Mouse (Mus musculus): ENCODE data around the gene Agrn. TPM values are rescaled to one million over a fixed set of nuclear protein-coding genes. Genes with fewer than 3 reads are reported as not detected.

The Agrn gene
- polyA plus RNA-seq, 1 experiment from 2014 or later: 83.7 TPM

DNA sequence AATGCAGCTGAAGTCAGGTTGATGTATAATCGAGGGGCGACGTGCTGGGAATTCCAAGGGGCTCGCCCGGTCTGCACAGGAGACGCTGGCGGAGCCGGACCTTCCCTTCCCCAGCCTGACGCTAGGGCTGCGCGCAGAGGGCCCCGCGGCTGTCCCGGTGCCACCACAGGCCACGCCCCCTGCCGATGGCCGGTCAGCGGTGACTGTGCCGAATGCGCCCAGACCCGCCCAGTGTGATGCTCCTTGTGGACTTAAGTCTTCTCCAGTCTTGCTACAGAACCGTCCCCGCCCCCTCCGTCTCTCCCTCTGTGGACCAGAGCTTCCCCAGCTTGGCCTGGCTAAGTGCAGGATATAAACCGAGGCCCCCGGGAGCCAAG lies 529 bp upstream of the Agrn start:
- peak overlapping the region; percentile 92 for H3K27ac ChIP-seq
- WGBS: under 1% methylated on average over 26 of the region's 26 CpGs
- H3K4me3 ChIP-seq: peak overlapping the region; percentile 92
- peaks cover 9% of the 10 kb centered on the region for H3K27me3 ChIP-seq
- peak overlapping the region; percentile 76 for H3K9ac ChIP-seq
- peaks cover 20% of the 10 kb centered on the region for H3K36me3 ChIP-seq
- H3K9me3 ChIP-seq: no peaks in the 10 kb centered on the region
- peak; percentile 81 for ATAC-seq (ENCODE audit: insufficient number of reproducible peaks, insufficient read depth, low FRiP score, low TSS enrichment, low read depth)
- peak overlapping the region; percentile 80 for H3K4me2 ChIP-seq
- H3K4me1 ChIP-seq: peaks cover 47% of the 10 kb centered on the region

DNA sequence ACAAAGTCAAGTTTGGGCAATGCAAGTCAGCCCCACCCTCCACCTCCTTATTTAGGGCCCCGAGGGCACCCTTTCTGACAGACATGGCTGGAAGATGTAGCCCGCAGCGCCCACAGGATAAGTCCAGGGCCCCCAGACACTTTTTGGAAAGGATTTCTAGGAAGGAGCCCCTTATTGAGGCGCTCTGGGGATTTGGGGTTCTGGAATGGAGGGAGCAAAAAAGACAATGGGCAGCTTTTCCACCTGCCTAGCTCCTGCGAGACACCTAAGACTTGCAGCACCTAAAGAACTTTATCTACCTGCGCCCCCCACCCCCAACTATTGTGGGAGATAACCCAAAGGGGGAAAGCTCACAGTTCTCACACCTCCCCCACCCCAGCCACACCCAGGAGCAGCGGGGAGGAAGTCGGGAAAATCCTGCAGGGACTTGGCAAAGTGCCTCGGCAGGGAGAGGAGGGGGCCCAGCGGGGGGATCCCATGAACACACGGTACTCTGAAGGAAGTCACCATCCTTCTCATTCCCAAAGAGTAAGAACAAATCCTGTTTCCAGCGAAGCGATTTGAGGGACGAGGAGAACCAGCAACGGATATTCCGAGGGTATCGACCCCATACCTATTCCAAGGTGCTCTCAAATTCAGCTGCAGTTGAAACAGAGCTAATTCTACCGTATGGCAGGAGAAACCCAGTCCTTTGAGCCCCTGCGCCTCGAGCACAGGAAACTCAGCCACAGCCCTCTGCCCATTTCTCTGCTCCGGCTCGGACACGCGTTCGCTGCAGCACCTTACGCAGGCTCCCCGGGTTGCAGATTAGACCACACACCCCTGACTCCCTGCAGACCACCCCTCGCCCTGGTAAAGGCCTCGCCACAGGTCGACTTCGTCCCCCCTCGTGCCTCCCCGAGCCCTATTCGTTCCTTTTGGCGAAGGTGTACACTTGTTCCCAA lies 1.1 kb downstream of the Agrn start:
- peaks cover 57% of the 10 kb centered on the region for H3K4me1 ChIP-seq
- H3K9me3 ChIP-seq: no peaks in the 10 kb centered on the region
- ATAC-seq (ENCODE audit: insufficient number of reproducible peaks, insufficient read depth, low FRiP score, low TSS enrichment, low read depth): no peak
- 4% methylated on average over 35 of the region's 35 CpGs for WGBS
- H3K36me3 ChIP-seq: peaks cover 35% of the 10 kb centered on the region
- peak overlapping the region; percentile 92 for H3K4me3 ChIP-seq
- H3K27ac ChIP-seq: peak overlapping the region; percentile 80
- H3K4me2 ChIP-seq: peak overlapping the region; percentile 96
- H3K9ac ChIP-seq: peak overlapping the region; percentile 90
- H3K27me3 ChIP-seq: no peaks in the 10 kb centered on the region

GRCm38 (mm10) chr4:156194346-156194745 lies 2.9 kb downstream of the Agrn start:
- no peaks in the 10 kb centered on the region for H3K9me3 ChIP-seq
- peaks cover 71% of the 10 kb centered on the region for H3K4me1 ChIP-seq
- H3K4me2 ChIP-seq: peak overlapping the region; percentile 96
- ATAC-seq (ENCODE audit: insufficient number of reproducible peaks, insufficient read depth, low FRiP score, low TSS enrichment, low read depth): no peak
- 35% methylated on average over 6 of the region's 6 CpGs for WGBS
- no peak overlapping the region for H3K27ac ChIP-seq
- peaks cover 50% of the 10 kb centered on the region for H3K36me3 ChIP-seq
- H3K4me3 ChIP-seq: no peak overlapping the region
- no peak overlapping the region for H3K9ac ChIP-seq
- H3K27me3 ChIP-seq: no peaks in the 10 kb centered on the region

GRCm38 (mm10) chr4:156193906-156194305 lies 3.4 kb downstream of the Agrn start:
- Histone ChIP-seq H3K36me3 (peaks cover 51% of the 10 kb centered on the region), H3K4me3 (no peak overlapping the region), H3K4me1 (peaks cover 76% of the 10 kb centered on the region), H3K9me3 (no peaks in the 10 kb centered on the region), H3K27me3 (no peaks in the 10 kb centered on the region), H3K4me2 (peak overlapping the region; percentile 96), H3K9ac (no peak overlapping the region), H3K27ac (peak overlapping the region; percentile 75; the same call in 1 of the 2 replicates)
- 58% methylated on average over 5 of the region's 5 CpGs for WGBS
- ATAC-seq (ENCODE audit: insufficient number of reproducible peaks, insufficient read depth, low FRiP score, low TSS enrichment, low read depth): no peak

GRCm38 (mm10) chr4:156193200-156193590 lies 4.1 kb downstream of the Agrn start:
- Histone ChIP-seq H3K4me1 (peaks cover 83% of the 10 kb centered on the region), H3K4me3 (no peak overlapping the region), H3K4me2 (peak overlapping the region; percentile 96), H3K27me3 (no peaks in the 10 kb centered on the region), H3K27ac (peak overlapping the region; percentile 75), H3K36me3 (peaks cover 53% of the 10 kb centered on the region), H3K9ac (peak overlapping the region; percentile 36; the same call in 1 of the 2 replicates), H3K9me3 (no peaks in the 10 kb centered on the region)
- ATAC-seq (ENCODE audit: insufficient number of reproducible peaks, insufficient read depth, low FRiP score, low TSS enrichment, low read depth): no peak
- 17% methylated on average over 2 of the region's 2 CpGs for WGBS

DNA sequence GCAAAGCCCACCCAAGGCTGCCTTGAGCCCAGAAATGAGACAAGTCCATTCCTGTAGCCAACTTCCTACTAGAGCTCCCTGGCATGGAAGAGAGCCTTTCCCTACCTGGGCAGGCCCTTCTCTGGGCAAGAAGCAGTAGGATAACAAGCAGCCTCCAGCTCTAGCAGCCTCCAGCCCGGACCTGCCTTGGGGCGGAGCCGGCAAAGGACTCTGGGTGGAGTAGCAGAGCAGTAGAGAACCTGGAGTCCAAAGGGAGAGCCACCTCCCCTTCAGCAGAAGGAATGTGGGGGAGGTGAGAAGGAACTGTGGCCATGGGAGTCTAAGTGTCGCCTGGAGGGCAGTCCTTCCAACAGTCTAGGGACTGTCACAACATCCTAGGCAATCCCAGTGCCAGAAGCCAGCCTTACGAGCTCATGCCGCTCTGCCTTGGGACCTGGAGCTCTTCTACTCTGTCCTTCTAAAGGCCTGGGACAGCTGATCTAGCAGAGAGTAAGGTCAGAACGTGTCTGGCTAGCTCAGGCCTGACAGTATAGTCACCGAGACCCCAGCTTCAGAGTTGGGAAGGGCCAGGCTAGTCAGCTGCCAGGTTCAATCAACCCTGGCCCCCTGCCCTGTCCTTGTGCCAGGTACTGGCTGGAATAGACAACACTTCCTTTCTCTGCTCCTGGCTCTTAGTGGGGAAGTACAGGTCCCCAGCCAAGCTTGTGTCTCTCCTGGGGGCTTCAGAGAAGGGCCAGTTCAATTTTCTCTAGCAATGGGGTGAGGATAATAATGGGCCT lies 4.7 kb downstream of the Agrn start:
- Histone ChIP-seq H3K4me1 (peaks cover 86% of the 10 kb centered on the region), H3K27me3 (no peaks in the 10 kb centered on the region), H3K4me2 (peak overlapping the region; percentile 96), H3K9ac (0 out of 2 replicates have a peak overlapping the region, but pooled peaks have one; percentile 36), H3K4me3 (no peak overlapping the region), H3K9me3 (no peaks in the 10 kb centered on the region), H3K27ac (peak overlapping the region; percentile 75), H3K36me3 (peaks cover 53% of the 10 kb centered on the region)
- ATAC-seq (ENCODE audit: insufficient number of reproducible peaks, insufficient read depth, low FRiP score, low TSS enrichment, low read depth): no peak
- 42% methylated on average over 8 of the region's 8 CpGs for WGBS

- H3K9me3 ChIP-seq: no peaks in the 10 kb centered on the region
- no peak overlapping the region for H3K4me3 ChIP-seq
- H3K36me3 ChIP-seq: peaks cover 63% of the 10 kb centered on the region
- no peaks in the 10 kb centered on the region for H3K27me3 ChIP-seq
- H3K27ac ChIP-seq: peak overlapping the region; percentile 75
- H3K9ac ChIP-seq: peak overlapping the region; percentile 41; the same call in 1 of the 2 replicates
- H3K4me2 ChIP-seq: peak overlapping the region; percentile 31
- peaks cover 92% of the 10 kb centered on the region for H3K4me1 ChIP-seq
- 13% methylated on average over 6 of the region's 6 CpGs for WGBS
- 0 out of 2 replicates have a peak, but pooled peaks have one; percentile 27 for ATAC-seq (ENCODE audit: insufficient number of reproducible peaks, insufficient read depth, low FRiP score, low TSS enrichment, low read depth)
Measured at GRCm38 (mm10) chr4:156188811-156189323, 8.4 kb downstream of the Agrn start.

DNA sequence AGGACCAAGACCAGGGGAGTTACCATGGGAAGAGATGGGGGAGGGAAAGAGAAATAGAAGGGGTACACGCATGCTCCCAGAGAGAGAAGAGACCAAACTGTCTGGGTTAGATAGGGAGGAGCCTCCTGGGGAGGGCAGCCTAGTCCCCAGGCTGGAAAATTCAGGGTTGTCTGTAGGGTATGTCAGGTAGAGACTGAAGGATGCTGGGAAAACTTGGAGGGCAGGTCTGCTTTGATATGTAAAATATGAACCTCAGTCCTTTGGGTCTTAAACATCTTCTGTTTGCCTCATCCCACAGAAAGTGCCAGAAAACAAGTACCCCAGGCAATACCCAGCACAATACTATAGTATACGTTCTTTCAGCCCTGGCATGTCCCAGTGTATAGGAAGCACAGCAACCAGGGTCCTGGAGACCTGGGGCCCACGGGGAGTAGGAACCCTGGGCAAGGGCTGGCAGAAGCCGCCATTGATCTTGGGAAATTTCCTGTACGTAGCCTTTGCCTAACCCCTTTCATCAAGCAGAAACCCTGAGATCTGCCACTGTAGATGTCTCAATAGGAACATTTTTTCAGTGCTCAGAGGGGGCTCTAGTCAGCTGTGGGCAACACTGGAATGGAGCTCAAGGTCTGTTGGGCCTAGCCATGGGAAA lies 9.0 kb downstream of the Agrn start:
- H3K4me2 ChIP-seq: peak overlapping the region; percentile 31; the same call in 1 of the 2 replicates
- peaks cover 64% of the 10 kb centered on the region for H3K36me3 ChIP-seq

GRCm38 (mm10) chr4:156185950-156186850 lies 11.1 kb downstream of the Agrn start:
- 8% methylated on average over 31 of the region's 31 CpGs for WGBS
- no peaks in the 10 kb centered on the region for H3K27me3 ChIP-seq
- peak overlapping the region; percentile 83 for H3K27ac ChIP-seq
- ATAC-seq (ENCODE audit: insufficient number of reproducible peaks, insufficient read depth, low FRiP score, low TSS enrichment, low read depth): no peak
- peaks cover 64% of the 10 kb centered on the region for H3K36me3 ChIP-seq
- peaks cover 69% of the 10 kb centered on the region for H3K4me1 ChIP-seq
- peak overlapping the region; percentile 74 for H3K9ac ChIP-seq
- H3K4me2 ChIP-seq: peak overlapping the region; percentile 59
- peak overlapping the region; percentile 41 for H3K4me3 ChIP-seq
- H3K9me3 ChIP-seq: no peaks in the 10 kb centered on the region

More for the DNA sequence above, 9.0 kb downstream of the Agrn start:
- WGBS: 36% methylated on average over 5 of the region's 5 CpGs
- H3K4me1 ChIP-seq: peaks cover 87% of the 10 kb centered on the region
- H3K9ac ChIP-seq: peak overlapping the region; percentile 41; the same call in 1 of the 2 replicates
- H3K4me3 ChIP-seq: no peak overlapping the region
- no peaks in the 10 kb centered on the region for H3K9me3 ChIP-seq
- no peaks in the 10 kb centered on the region for H3K27me3 ChIP-seq
- H3K27ac ChIP-seq: peak overlapping the region; percentile 75
- no peak for ATAC-seq (ENCODE audit: insufficient number of reproducible peaks, insufficient read depth, low FRiP score, low TSS enrichment, low read depth)

DNA sequence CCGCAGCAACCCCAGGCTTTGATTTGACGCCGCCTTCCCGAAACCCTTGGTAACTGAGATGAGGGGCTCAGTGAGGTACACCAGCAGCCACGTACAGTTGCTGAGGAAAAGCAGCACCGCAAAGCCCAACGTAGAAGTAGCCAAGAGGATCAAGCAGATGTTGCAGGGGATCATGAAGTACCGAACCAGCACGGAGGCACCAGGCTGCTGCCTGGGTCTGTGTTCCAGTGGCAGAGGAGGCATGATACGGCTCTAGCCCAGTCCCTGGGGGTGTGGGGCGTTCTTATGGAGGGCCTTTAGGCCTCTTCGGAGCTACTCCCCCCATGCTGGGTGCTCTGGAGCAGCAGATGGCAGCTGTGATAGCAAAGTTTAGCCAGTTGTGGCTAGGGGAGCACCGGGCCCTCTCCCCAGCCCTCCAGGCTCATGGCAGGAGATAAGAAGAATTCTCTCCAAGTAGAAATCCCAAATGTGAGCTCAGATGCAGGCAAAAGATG lies 11.8 kb downstream of the Agrn start:
- Histone ChIP-seq H3K9ac (peak overlapping the region; percentile 74), H3K9me3 (no peaks in the 10 kb centered on the region), H3K4me1 (peaks cover 66% of the 10 kb centered on the region), H3K36me3 (peaks cover 60% of the 10 kb centered on the region), H3K27ac (peak overlapping the region; percentile 83), H3K4me3 (peak overlapping the region; percentile 41), H3K27me3 (no peaks in the 10 kb centered on the region), H3K4me2 (peak overlapping the region; percentile 59)
- WGBS: 65% methylated on average over 13 of the region's 13 CpGs
- no peak for ATAC-seq (ENCODE audit: insufficient number of reproducible peaks, insufficient read depth, low FRiP score, low TSS enrichment, low read depth)
